Mouse (Mus musculus) thymus, postnatal 10 days (tissue): ENCODE measurements around the gene Gm49378.

Experiments
- DNase-seq, 2 experiments: peaks; one replicate each; pipeline ENCODE4 v3.0.0; 2021; ENCODE audit warnings: low spot score in 2 of 2

Gm49378 gene

GRCm38 (mm10) chr14:55590748-55591330, 46.9 kb downstream of the Gm49378 start, which contains the start of gene Psme2:
TSS of gene Psme2 (minus strand) at chr14:55591113.
- peak; percentile 58 to 71 for DNase-seq

GRCm38 (mm10) chr14:55589771-55590448, 47.8 kb downstream of the Gm49378 start:
- DNase-seq = no peak

GRCm38 (mm10) chr14:55589271-55589670, 48.4 kb downstream of the Gm49378 start:
- DNase-seq = no peak

- DNase-seq = no peak
Observed at GRCm38 (mm10) chr14:55586149-55586548, 51.5 kb downstream of the Gm49378 start.

GRCm38 (mm10) chr14:55585566-55585960, 52.1 kb downstream of the Gm49378 start:
- no peak for DNase-seq

- DNase-seq = peak in 1 of 2 experiments; percentile 37
Observed at GRCm38 (mm10) chr14:55584702-55585565, 52.8 kb downstream of the Gm49378 start, which contains the start of gene Emc9. TSS of gene Emc9 (minus strand) at chr14:55585302.

GRCm38 (mm10) chr14:55584303-55584701, 53.4 kb downstream of the Gm49378 start:
- DNase-seq = no peak

- no peak for DNase-seq
Observed at GRCm38 (mm10) chr14:55581981-55582681, 55.6 kb downstream of the Gm49378 start.

- DNase-seq = no peak
Observed at GRCm38 (mm10) chr14:55580731-55581130, 57.0 kb downstream of the Gm49378 start.

GRCm38 (mm10) chr14:55579511-55580496, 57.9 kb downstream of the Gm49378 start:
- no peak for DNase-seq
